Mouse (Mus musculus): ENCODE results near the gene Msantd3.

Msantd3 gene

GRCm38 (mm10) chr4:48592844-48593243, 53.1 kb downstream of the Msantd3 start:
- in situ Hi-C loops (cut with MboI, MseI) = no loop called here

GRCm38 (mm10) chr4:48596111-48596510, 56.4 kb downstream of the Msantd3 start:
- in situ Hi-C loops (cut with MboI, MseI) = no loop called here

DNA sequence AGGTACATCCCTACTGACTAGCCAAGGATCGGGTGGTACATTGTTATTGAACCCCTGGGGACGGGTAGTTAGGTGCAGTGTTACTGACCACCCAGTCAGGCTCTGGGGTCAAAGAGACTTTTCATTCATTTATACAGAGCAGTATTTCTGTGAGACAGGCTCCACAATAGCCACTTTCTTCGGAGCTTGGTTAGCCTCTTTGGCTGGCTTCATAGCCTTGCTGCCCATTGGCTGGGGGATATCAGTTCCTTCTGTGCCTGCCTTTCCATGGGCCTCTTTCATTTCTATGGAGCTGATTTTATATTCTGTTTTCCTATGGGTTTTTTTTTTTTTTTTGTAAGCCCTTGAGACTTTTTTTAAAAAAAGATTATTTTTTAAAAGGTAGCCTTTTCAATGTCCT, 65.9 kb downstream of the Msantd3 start:
- in situ Hi-C loops (cut with MboI, MseI) = no loop called here

DNA sequence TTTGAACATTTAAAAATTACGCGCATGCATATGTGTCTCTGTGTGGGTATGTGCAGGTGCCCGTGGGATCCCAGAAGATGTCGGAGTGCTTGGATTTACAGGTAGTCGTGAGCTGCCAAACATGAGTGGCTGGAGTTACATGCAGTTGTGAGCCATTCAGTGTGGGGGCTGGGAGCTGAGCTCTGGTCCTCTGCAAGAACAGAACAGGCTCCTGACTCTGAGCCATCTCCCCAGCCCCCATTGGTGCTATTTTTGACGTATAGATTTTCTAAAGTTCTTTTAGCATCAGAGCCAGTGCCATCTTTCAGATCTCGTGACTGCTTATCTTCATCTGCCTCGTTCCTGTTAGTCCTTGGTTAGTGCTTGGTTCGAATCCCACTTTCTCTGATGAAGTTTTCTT, 69.8 kb downstream of the Msantd3 start:
- in situ Hi-C loops (cut with MboI, MseI) = no loop called here

DNA sequence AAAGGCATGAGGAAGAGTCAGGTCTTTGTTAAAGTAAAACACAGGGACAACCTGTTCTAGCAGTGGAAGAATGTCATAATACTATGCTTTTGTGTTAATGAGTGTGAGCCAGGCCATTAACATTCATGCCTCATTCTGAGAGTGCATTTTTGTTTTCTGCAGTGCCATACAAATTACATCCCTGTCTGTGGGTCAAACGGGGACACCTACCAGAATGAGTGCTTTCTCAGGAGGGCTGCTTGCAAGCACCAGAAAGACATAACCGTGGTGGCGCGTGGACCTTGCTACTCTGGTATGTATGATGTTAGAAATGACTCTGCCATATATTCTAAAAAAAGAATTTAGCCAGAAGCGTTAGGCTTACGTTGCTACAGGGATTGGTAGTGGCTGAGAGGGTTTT, 70.5 kb downstream of the Msantd3 start:
- in situ Hi-C loops (cut with MboI, MseI) = no loop called here

Data from T-helper 2 cell (primary cell).